Mouse (Mus musculus) intestine, embryonic 16.5 days (tissue): ENCODE data around the gene Gm5294. TPM values are rescaled to one million over a fixed set of nuclear protein-coding genes. Genes with fewer than 3 reads are reported as not detected.

Experiments
- ATAC-seq: fragments of 200-750 bp; cut with Nextera tagmentation; 2 replicates; pipeline ENCODE4 v1.8.0; 2017; ENCODE audit warnings: moderate TSS enrichment, moderate library complexity
- H3K27ac ChIP-seq: fragments of 300-500 bp; sonication (generic); 2 replicates; pipeline ENCODE4 v1.5.1; 2014; ENCODE audit warnings: mild to moderate bottlenecking, low read length
- H3K27me3 ChIP-seq: fragments of 300-500 bp; sonication (generic); replicated peaks from 2 replicates; pipeline ENCODE4 v1.6.1; 2014; ENCODE audit warnings: low read length, control low read depth, mixed read lengths; ENCODE audit not compliant: control insufficient read depth, insufficient read depth
- H3K36me3 ChIP-seq: fragments of 300-500 bp; sonication (generic); 2 replicates; pipeline ENCODE4 v1.6.1; 2014; ENCODE audit warnings: low read length, control low read depth; ENCODE audit not compliant: control insufficient read depth, insufficient read depth
- H3K4me1 ChIP-seq: fragments of 300-500 bp; sonication (generic); 2 replicates; pipeline ENCODE4 v1.6.1; 2014; ENCODE audit warnings: low read length, control low read depth, mixed read lengths; ENCODE audit not compliant: control insufficient read depth, insufficient read depth
- H3K4me2 ChIP-seq: fragments of 300-500 bp; sonication (generic); 2 replicates; pipeline ENCODE4 v1.6.1; 2014; ENCODE audit warnings: low read depth, low read length, control low read depth
- H3K4me3 ChIP-seq: fragments of 300-500 bp; sonication (generic); 2 replicates; pipeline ENCODE4 v1.5.1; 2014; ENCODE audit warnings: mild to moderate bottlenecking, low read length
- H3K9ac ChIP-seq: fragments of 300-500 bp; sonication (generic); 2 replicates; pipeline ENCODE4 v1.6.1; 2014; ENCODE audit warnings: low read depth, low read length
- H3K9me3 ChIP-seq: fragments of 300-500 bp; sonication (generic); 2 replicates; pipeline ENCODE4 v1.6.1; 2016; ENCODE audit warnings: low read length, control low read depth; ENCODE audit not compliant: control insufficient read depth
- WGBS: fragments of 180-500 bp; shearing (Covaris S2); extraction: QIAGEN DNeasy Blood & Tissue Kit; methylation state at CpG from one replicate; pipeline ENCODE4 v1.1.7; 2014; 5-methylcytosine and 5-hydroxymethylcytosine counted together
- polyA plus RNA-seq: library from polyadenylated mRNA; unstranded; fragments of >200 nt; fragmentation: Nextera tagmentation; extraction: Ambion mirVana; gene quantifications from 2 replicates; pipeline ENCODE4 v1.2.1, GENCODE M21; 2015

The Gm5294 gene
- polyA plus RNA-seq, 1 experiment from 2014 or later, result not detected

GRCm38 (mm10) chr5:138857010-138857617 lies 37.2 kb downstream of the Gm5294 start:
- H3K4me3 ChIP-seq, result no peak overlapping the region
- WGBS, result 34% methylated on average over 9 of the region's 9 CpGs
- H3K4me2 ChIP-seq, result 0 out of 2 replicates have a peak overlapping the region, but pooled peaks have one; percentile 30
- 0 out of 2 replicates have a peak overlapping the region, but pooled peaks have one; percentile 18 for H3K9ac ChIP-seq
- no peaks in the 10 kb centered on the region for H3K27me3 ChIP-seq
- no peaks in the 10 kb centered on the region for H3K36me3 ChIP-seq
- H3K27ac ChIP-seq, result peak overlapping the region; percentile 33; the same call in 1 of the 2 replicates
- H3K4me1 ChIP-seq, result peaks cover 10% of the 10 kb centered on the region
- H3K9me3 ChIP-seq, result peaks cover 3% of the 10 kb centered on the region
- peak; percentile 91 for ATAC-seq

GRCm38 (mm10) chr5:138857811-138858251 lies 38.0 kb downstream of the Gm5294 start:
- no peaks in the 10 kb centered on the region for H3K27me3 ChIP-seq
- H3K27ac ChIP-seq, result no peak overlapping the region
- H3K9me3 ChIP-seq, result no peaks in the 10 kb centered on the region
- H3K4me1 ChIP-seq, result peaks cover 10% of the 10 kb centered on the region
- WGBS, result 45% methylated on average over 13 of the region's 13 CpGs
- 0 out of 2 replicates have a peak overlapping the region, but pooled peaks have one; percentile 18 for H3K9ac ChIP-seq
- H3K36me3 ChIP-seq, result no peaks in the 10 kb centered on the region
- 0 out of 2 replicates have a peak, but pooled peaks have one; percentile 1 for ATAC-seq
- no peak overlapping the region for H3K4me3 ChIP-seq
- H3K4me2 ChIP-seq, result no peak overlapping the region

GRCm38 (mm10) chr5:138863681-138864146 lies 43.8 kb downstream of the Gm5294 start:
- H3K9me3 ChIP-seq, result no peaks in the 10 kb centered on the region
- no peak overlapping the region for H3K4me2 ChIP-seq
- 58% methylated on average over 7 of the region's 7 CpGs for WGBS
- peak; percentile 64 for ATAC-seq
- no peaks in the 10 kb centered on the region for H3K36me3 ChIP-seq
- peaks cover 25% of the 10 kb centered on the region for H3K4me1 ChIP-seq
- H3K27me3 ChIP-seq, result no peaks in the 10 kb centered on the region
- no peak overlapping the region for H3K4me3 ChIP-seq
- peak overlapping the region; percentile 20 for H3K27ac ChIP-seq
- no peak overlapping the region for H3K9ac ChIP-seq

GRCm38 (mm10) chr5:138864166-138864565 lies 44.3 kb downstream of the Gm5294 start:
- no peak overlapping the region; the same call in 1 of the 2 replicates for H3K9ac ChIP-seq
- peaks cover 25% of the 10 kb centered on the region for H3K4me1 ChIP-seq
- no peak overlapping the region for H3K4me2 ChIP-seq
- ATAC-seq, result no peak
- peak overlapping the region; percentile 58 for H3K27ac ChIP-seq
- H3K27me3 ChIP-seq, result no peaks in the 10 kb centered on the region
- H3K4me3 ChIP-seq, result no peak overlapping the region
- no peaks in the 10 kb centered on the region for H3K36me3 ChIP-seq
- H3K9me3 ChIP-seq, result no peaks in the 10 kb centered on the region

GRCm38 (mm10) chr5:138864880-138865279 lies 45.0 kb downstream of the Gm5294 start:
- H3K9ac ChIP-seq, result peak overlapping the region; percentile 22; the same call in 1 of the 2 replicates

GRCm38 (mm10) chr5:138865637-138866036 lies 45.8 kb downstream of the Gm5294 start:
- H3K27me3 ChIP-seq, result no peaks in the 10 kb centered on the region
- no peak overlapping the region for H3K4me2 ChIP-seq
- H3K27ac ChIP-seq, result no peak overlapping the region
- no peak for ATAC-seq
- no peak overlapping the region for H3K9ac ChIP-seq
- WGBS, result 40% methylated on average over 4 of the region's 4 CpGs
- H3K4me3 ChIP-seq, result no peak overlapping the region
- no peaks in the 10 kb centered on the region for H3K36me3 ChIP-seq
- H3K4me1 ChIP-seq, result peaks cover 25% of the 10 kb centered on the region
- H3K9me3 ChIP-seq, result no peaks in the 10 kb centered on the region

More at GRCm38 (mm10) chr5:138864880-138865279, 45.0 kb downstream of the Gm5294 start:
- Histone ChIP-seq H3K4me1 (peaks cover 25% of the 10 kb centered on the region), H3K36me3 (no peaks in the 10 kb centered on the region), H3K27ac (peak overlapping the region; percentile 58; the same call in 1 of the 2 replicates), H3K27me3 (no peaks in the 10 kb centered on the region), H3K9me3 (no peaks in the 10 kb centered on the region), H3K4me3 (no peak overlapping the region), H3K4me2 (no peak overlapping the region)
- 39% methylated on average over 7 of the region's 7 CpGs for WGBS
- peak; percentile 63 for ATAC-seq

Other genes with a start within 250 kb of the Gm5294 start
- 43.1 TPM in 2 replicates for gene Zfp68, start 200.3 kb upstream of the Gm5294 start, polyA plus RNA-seq
- gene A430033K04Rik, start 197.2 kb upstream of the Gm5294 start, polyA plus RNA-seq, result 8.0 and 9.5 TPM in 2 replicates
- gene Fam20c, start 65.6 kb upstream of the Gm5294 start, polyA plus RNA-seq, result 3.4 and 3.6 TPM in 2 replicates
- 47.1 and 47.3 TPM in 2 replicates for gene Pdgfa, start 177.3 kb downstream of the Gm5294 start, polyA plus RNA-seq